Mouse (Mus musculus) erythroblast, adult 5-6 weeks (primary cell): ENCODE measurements around the gene Gclm. TPM values are rescaled to one million over a fixed set of nuclear protein-coding genes. Genes with fewer than 3 reads are reported as not detected.
"Not testable (repeated sequence)": the region's sequence is repeated elsewhere in the genome, so short reads cannot be mapped to it uniquely, and the experiment has no call there.

Experiments used
- ATAC-seq: replicated peaks from 2 replicates; pipeline ENCODE4 v1.8.0; 2016; ENCODE audit warnings: moderate number of reproducible peaks, mild to moderate bottlenecking, moderate TSS enrichment, inconsistent platforms; ENCODE audit not compliant: poor library complexity, low FRiP score, severe bottlenecking
- total RNA-seq, 2 experiments: library from RNA; stranded (forward) in 1 of 2; stranded (reverse) in 1 of 2; fragments of 150-400 nt in 1 of 2; fragments of 200-764, 138-1000 nt in 1 of 2; gene quantifications; 2 replicates each; pipeline versions ENCODE4 v1.2.3 to v1.2.4; 2015 to 2017; ENCODE audit warnings: low replicate concordance in 2 of 2

Gene Gclm
- total RNA-seq, 2 experiments from 2014 or later = 276 to 373 TPM

DNA sequence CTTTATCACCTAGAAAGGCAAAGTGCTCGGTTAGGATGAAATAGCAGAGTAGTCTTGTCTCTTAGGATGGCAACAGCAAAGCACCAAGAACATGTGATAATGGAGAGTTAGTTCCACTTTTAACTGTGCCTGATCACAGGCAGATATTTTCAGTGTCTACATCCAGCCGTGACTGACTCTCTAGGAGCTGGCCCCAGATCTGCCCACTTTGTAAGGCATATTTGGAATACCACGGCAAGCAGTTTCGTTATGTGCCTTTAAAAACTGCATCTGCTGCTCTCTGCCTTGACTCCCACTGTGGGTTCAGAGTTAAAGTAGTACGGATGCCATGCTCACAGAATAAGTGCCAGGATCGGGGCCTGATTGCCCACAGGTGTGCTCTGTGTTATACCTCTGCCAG is 18.4 kb upstream of the Gclm start:
- ATAC-seq = not testable (repeated sequence)

DNA sequence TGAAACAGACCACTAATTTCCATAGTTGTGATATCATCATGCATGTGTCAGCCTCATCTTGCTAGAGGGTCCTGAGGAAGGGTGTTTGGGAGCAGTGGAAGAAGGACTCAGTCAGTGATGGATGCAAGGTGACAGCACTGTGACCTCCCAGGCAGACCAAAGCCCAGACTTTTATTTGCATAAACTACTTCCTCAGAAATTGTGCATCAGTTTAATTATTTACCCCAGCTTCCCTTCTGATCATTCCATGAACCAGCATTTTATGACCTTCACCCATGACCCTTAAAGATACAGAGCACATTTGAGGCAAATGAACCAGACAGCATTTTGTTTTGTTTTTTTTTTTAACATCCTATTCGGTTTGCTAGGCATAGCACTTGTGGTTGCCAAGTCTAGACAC is 9.6 kb upstream of the Gclm start:
- no peak for ATAC-seq

DNA sequence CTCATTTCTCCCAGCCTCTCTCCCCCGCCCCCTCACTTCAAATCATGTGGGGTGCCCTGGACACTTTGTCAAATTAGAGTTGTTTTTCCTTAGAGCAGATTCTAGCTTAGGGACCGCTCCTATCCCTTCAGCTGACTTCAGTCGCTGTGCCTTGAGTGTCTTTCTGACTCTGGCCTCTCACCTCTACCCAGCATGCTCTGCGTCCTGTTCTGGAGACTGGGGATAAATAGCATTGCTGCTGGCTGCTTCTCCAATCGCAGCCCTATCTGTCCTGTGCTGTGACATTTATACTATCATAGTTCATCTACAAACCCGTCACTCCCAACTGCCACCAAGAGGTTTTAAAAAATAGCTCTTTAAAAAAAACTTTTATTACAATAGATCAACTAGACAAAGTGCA is 2.5 kb upstream of the Gclm start:
- peak; percentile 25; the same call in 1 of the 2 replicates for ATAC-seq

DNA sequence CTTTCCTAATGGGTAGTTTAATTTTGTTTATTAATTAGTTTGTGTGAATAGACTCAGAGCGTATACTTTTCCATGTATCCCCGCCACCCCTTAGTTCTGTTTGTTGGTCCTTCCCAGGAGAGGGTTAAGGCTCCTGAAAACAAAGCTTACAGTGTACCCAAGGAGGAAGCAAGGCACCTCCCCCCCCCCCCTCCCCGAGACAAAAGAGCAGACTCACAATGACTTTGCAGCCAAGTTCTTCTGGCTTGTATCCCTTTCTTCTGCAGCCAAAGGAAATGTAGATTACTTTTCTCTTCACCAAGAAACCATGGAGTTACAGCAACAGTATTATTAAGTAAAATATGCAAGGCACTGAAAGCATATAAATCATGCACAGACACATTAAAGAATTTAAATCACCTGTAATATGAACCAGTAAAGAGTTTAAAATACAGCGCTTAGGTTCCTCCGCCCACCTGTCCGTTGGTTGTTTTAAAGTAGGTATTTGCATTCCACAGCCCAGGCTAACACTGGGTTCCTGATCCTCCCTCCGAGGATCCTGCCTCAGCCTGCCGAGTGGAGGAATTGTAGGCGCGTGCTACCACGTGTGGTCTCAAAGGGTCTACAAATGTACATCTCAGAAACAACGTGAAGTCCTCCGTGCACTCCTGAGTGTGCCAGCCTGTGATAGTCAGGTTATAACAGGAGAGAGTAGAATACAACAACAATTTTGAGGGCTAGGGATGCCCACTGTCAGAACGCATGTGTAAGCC is 1.8 kb upstream of the Gclm start:
- no peak for ATAC-seq

DNA sequence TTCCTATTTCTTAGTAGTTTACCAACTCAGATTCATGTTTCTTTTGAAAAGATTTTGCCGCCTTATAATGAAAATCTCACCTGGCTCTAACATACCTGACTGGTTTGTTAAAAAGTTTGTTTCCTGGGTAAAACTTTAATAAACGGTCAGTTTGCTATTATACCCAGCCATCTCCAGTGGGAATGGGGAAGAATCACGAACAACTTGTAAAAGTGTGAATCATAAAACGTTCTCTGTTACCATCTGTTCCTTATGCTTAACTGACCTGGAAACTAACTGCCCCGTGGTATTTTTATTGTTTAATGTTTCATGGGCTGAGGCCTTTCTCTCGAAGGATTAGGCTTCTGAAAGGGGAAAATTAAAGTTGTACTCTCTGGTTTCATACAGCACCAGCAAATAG is 598 bp upstream of the Gclm start:
- no peak for ATAC-seq

DNA sequence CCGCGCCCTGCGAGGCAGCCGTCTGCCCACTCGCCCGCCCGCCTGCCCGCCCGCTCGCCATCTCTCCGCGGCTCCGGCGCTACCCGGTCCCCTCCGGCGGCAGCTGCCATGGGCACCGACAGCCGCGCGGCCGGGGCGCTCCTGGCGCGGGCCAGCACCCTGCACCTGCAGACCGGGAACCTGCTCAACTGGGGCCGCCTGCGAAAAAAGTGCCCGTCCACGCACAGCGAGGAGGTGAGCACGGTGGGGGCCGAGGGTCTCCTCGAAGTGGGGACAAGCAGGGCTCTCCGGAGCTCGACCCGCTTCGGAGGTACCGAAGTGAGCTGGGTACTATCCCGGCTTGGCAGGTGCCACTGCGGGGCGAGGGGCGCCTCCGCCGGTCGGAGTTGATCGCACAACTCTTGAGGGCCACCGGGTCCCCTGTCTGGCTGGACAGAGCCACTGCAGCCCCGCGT is 548 bp downstream of the Gclm start:
- peak; percentile 11; the same call in 1 of the 2 replicates for ATAC-seq

DNA sequence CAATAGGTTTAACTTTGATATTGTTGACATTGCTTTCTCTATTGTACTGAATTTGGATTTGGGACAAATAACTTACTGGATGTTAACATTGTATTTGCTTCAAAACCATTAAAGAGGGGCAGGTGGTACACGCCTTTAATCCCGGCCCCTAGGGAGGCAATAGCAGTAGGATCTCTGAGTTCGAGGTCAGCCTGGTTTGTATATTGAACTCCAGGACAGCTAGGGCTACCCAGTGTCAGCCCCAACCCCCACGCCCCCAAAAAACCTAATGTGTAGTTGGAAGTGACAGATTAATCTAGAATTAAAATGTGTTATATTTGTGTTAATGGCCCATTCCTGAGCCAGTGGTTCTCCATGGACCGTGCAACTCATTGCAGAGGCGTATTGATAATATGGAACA is 1.0 kb downstream of the Gclm start:
- ATAC-seq = no peak

DNA sequence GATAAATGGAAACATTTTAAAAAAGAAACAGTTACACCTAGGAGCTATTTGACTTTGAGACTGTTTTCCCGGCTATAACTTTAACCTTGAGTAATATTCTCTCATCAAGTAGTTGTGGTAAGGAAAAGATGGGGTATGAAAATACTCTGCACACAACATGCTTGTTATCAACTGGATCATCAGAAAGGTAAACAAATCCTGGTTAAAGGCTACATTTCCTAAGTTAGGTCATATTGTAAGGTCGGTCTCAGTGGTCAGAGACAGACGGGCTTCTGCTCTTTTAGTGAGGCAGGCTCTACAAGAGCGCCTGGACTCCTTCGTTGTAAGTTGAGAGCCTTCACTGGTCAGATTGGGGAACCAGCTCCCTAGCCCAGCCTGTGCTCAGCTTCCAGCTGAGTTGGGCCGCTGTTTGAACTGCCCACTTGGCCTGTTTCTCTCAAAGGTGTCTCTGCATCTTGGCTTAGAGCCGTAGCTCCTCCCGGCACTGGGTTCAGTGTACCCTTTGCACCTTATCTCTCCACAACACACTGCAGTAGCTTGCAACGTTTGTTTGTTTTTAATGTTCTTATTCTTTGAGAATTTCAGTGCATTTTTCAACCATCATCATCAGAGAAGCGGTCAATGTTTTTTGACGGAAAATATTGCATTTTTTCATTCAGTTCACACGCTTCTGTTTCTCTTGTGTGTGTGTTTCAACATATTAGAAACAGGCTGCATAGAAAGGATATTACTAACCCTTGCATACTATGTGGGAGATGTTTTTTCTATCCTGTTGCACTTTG is 1.8 kb downstream of the Gclm start:
- ATAC-seq = peak; percentile 71

DNA sequence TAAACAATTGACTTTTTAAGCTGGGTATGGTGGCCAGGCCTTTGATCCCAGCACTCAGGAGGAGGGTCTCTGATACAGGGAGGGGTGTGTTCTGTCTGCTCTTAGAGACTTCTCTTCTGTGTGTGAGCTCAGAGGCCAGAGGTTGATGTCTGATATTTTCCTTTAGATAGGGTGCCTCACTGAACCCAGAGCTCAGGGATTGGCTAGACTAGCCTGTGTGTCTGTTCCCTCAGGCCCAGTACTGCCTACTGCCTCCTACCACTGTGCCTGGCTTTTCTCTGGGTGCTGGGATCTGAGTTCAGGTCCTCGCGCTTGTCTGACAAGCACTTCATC is 2.4 kb downstream of the Gclm start:
- peak; percentile 57 for ATAC-seq

DNA sequence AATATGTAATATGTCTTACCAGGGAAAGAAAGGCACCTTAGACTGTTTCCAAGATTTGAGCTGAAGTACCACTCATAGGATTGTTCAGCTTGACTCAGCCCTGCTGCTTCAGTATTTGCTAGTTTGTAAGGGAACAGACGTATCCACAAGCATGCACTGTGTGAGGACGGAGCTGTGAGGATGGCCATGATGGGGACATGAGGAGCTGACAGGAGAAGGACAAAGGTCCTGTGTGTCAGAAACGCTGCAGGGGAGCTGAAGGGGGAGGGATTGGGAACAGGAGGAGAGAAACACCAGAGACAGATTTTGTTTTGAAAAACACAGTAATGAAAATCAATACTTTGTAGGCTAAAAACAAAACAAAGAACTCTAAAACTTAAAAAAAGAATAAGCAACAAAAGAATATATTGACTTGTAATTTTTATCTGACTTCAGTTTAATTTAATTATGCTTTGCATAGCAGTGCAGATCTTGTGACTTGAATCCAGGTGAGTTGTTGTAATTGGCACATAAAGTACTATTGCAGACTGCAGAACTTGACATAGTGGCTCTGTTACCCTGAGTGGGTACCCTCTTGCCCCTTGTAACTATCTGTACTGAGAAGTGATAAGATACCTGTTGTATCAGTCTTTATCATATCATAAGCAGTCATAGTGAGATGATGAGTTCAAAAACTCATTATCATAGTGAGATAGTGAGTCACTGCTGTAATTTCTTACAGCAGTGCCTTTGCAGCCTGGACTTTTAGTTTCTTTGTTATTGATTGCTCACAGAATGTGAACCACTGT is 7.3 kb downstream of the Gclm start:
- no peak for ATAC-seq

DNA sequence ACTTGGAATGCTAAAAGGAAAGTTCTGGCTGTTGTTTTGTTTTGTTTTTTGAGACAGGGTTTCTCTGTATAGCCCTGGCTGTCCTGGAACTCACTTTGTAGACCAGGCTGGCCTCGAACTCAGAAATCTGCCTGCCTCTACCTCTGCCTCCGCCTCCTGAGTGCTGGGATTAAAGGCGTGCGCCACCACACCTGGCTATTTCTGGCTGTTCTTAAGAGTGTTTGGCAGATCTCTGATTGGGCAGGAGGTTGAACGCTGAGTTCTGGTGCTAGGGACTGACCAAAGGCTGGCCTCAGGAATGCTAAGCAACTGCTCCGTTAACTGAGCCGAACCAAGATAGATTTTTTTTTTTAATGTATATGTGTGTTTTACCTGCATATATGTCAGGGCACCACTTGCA is 8.7 kb downstream of the Gclm start:
- ATAC-seq = not testable (repeated sequence)

DNA sequence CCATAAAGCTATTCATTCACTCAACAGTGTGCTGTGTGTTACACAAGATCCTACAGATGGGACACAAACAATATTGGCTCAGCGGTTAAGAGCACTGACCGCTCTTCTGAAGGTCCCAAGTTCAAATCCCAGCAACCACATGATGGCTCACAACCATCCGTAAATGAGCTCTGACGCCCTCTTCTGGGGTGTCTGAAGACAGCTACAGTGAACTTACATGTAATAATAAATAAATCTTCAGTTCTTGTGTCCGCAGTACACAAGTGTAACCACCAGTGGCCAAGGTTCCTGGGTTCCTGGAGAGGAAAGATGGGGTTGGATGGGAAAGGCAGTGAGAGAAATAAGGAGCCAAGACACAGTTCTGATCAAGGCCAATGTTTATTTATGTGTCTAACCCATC is 24.6 kb downstream of the Gclm start:
- 0 out of 2 replicates have a peak, but pooled peaks have one; percentile 14 for ATAC-seq

DNA sequence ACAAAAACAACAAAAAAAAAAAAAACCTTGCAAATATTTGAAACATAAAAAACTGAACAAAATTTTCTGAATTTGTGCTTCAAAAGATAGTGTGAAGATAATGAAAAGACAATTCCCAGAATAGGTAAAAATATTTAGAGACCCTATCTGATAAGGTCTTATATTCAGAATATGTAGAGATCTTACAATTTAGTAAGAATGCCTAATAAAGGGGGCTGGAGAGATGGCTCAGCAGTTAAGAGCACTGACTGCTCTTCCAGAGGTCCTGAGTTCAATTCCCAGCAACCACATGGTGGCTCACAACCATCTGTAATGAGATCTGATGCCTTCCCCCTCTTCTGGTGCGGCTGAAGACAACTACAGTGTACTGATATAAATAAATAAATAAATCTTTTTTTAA is 27.2 kb downstream of the Gclm start:
- ATAC-seq = not testable (repeated sequence)

DNA sequence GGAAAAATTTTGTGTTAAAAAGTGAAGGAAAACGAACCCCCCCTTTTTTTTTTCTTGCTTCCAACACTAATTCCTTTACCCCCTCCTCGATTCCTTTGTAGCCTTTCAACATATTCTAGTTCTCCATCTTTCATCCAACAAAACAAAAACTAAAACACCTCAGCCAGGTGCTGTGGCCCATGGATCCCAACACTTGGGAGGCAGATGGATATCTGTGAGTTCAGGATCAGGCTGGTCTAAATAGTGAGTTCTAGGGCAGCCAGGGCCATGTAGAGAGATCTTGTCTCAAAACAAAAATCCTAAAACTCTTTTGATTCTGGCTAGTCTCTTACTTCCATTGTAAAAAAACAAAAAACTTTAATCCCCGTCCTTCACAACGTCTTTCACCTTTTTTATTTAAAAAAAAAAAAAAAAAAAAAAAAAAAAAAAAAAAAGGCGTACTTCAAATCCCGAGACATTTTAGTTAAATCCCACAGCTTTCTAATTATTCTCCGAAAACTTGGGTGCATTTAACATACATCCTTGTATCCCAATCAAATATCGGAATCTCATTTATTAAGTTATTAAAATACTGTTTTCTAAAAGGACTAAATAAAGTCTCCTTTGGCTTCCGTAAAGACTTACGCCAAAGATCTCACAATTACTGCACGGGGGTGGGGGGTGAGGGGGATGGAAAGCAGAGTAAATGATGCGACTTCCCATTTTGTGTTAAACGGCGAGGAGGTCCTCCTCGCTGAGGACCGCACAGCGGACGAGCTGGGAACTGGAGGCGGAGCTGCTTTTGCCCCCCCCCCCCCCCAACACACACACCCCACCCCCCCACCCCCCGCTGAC is 28.3 kb downstream of the Gclm start:
- ATAC-seq = no peak

DNA sequence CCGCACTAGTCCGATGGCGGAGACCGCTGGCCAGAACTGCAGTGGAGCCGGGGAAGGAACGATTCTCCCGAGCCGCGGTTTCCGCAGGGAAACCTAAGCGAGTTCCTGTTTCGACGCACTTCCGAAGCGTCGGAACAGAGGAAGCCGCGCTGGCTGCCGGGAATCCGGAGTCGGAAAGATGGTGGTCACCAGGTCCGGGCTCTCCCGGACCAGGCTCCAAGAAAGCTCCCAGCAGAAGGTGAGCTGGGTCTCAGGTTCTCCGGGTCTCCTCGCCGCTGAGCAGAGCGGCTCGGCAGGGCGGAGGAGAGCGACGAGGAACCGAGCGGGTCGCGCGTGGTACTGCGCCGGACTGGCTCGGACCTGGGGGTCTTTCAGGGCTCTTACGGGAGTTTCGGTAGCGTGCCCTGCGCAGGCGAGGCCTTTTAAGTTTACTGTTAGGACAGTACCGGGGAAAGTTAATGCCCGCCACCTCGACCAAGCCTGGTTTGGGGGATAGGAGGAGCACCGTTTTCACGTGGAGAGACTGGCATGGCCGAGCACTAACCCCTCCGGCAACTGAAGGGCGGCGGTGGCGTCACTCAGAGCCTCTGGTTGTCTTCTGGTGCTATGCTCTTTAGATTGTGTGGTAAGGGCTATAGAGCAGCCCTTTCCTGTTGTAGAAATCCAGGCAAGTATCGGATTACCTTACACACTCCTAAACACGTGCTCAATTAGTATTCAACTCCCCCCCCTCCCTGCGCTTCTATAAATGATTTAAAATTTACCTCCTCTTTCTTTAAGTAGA is 29.1 kb downstream of the Gclm start, which contains the start of gene Dnttip2:
Dnttip2 (plus strand) TSS at position 148 of the 784 bp plus-strand sequence.
- peak; percentile 89 for ATAC-seq

DNA sequence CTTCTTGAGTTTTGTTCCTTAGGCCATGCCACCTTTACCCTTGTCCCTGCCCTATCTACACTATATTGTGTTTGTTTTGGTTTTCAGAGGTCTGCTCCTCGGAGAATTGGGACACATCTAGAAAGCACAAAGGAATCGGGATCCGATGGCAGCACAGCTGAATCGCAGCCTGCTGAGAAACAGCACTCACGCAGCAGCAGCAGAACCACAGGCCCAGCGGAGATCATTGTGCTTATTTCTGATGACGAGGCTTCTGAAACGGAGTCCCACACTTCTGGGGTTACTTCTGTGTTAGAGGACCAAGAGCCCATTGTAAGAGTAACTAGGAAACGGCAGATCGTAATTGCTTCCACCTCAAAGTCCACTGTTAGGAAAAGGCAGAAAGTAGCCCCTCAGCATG is 29.8 kb downstream of the Gclm start:
- no peak for ATAC-seq

DNA sequence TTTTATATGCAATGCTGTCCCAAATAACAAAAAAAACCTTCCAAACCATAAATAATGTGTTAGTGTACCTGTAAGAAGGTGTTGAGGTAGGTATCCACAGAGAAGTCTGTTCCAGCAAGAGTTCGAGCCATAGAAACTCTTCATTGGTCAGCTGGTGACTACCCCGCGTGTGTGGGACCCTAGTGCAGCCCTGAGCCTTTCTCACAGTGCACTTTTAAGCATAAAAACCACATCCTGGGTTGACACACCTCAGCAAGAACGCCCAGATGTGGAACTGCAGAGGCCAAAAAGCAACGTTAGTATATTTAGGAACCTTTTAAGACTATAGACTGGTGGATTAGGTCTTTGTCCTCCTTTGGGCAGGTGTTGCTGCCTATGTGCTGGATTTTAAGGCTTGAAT is 41.8 kb downstream of the Gclm start:
- ATAC-seq = no peak

DNA sequence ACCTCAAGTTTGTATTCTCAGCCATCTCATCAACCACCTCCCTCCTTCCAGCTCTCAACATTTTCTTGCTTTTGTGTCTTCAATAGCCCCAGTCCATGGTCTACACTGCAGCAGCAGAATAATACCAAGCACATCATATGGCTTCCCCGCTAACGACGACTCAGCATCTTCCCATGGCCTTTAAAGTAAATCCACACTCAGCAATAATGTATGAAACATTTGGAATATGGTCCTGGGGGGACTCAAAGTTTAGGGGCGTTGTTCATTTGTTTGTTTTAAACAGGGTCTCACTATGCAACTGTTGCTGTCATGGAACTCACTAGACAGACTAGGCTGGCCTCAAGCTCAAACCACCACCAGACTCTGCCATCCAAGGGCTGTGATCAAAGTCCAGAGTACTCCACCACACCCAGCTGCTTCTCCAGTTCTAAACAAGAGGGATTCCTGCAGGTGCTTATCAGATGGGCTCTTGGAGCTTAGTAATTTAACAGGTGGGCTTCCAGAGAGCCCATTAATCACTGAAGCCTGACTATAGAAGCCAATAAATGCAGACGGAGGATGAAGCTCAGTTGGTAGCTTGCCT is 43.3 kb downstream of the Gclm start:
- no peak for ATAC-seq
